Mouse (Mus musculus) G1E (cell line): ENCODE data around the gene Tk1.

Source experiments
- CTCF ChIP-seq: IDR thresholded peaks from 2 replicates; pipeline ENCODE4 v1.5.1; 2012; ENCODE audit warnings: low read depth, low read length, inconsistent platforms, mixed read lengths
- POLR2AphosphoS5 ChIP-seq: IDR thresholded peaks from 2 replicates; pipeline ENCODE4 v1.6.1; 2012; ENCODE audit warnings: low read depth, low read length, inconsistent platforms; ENCODE audit not compliant: insufficient replicate concordance
- TAL1 ChIP-seq: conservative IDR thresholded peaks from 2 replicates; pipeline ENCODE4 v1.6.1; 2012; ENCODE audit warnings: low read depth, low read length, inconsistent platforms, mixed read lengths

DNA sequence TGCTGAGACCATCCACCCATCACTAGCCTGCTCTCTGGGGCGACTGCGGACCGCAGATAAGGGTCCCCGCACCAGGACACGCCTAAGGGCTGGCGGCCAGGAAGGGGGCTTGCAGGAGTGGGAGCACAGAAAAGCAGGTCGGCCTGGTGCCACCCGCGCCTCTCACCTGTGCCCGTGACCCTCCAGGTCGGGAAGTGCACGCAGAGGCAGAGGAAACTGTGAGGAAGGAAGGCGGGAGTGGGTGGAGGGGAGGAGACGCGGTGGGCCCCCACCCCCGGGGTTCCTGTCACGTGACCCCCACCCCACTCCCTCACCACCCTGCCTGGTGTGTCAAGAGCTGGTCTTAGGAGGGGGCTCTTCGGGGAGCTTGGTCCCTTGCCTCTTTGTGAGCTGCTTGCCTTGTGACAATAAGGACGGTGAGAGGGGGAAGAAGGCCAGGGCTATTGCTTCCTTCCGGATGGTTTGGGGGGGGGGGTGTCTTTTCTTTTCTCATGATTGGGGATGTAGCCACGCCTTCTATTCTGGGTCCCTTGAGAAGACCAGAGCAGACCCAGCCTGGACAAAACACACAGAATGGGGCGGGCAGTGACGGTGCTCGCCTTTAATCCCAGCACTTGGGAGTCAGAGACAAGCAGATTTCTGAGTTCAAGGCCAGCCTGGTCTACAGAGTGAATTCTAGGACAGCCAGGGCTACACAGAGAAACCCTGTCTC, 43.7 kb downstream of the Tk1 start, which contains the start of the genes Tmc8 and Tmc6:
- TF ChIP-seq CTCF (no peak), POLR2AphosphoS5 (no peak), TAL1 (no peak)
